Mouse (Mus musculus) heart, postnatal 0 days (tissue): ENCODE results near the gene Mlxip.

ENCODE experiments used
- CTCF ChIP-seq: IDR thresholded peaks from 2 replicates; pipeline ENCODE4 v1.5.1; 2016; ENCODE audit warnings: antibody characterized with exemption, control low read depth, low read depth
- EP300 ChIP-seq: IDR thresholded peaks from 2 replicates; pipeline ENCODE4 v1.6.1; 2016; ENCODE audit warnings: antibody characterized with exemption, low read depth

- peak; percentile 34 for TF ChIP-seq CTCF
- no peak for TF ChIP-seq EP300
Measured at GRCm38 (mm10) chr5:123436071-123436779, 41.6 kb downstream of the Mlxip start.
